Mouse (Mus musculus) intestine, embryonic 15.5 days (tissue): ENCODE measurements around the gene Bcam. TPM values are rescaled to one million over a fixed set of nuclear protein-coding genes. Genes with fewer than 3 reads are reported as not detected.
A peak's percentile ranks its signal among the peaks of the same experiment; 100 is the strongest.

Experiments used
- ATAC-seq: fragments of 200-750 bp; cut with Nextera tagmentation; 2 replicates; pipeline ENCODE4 v1.8.0; 2017; ENCODE audit warnings: moderate TSS enrichment, moderate library complexity
- H3K27ac ChIP-seq: fragments of 300-500 bp; sonication (generic); 2 replicates; pipeline ENCODE4 v1.5.1; 2015; ENCODE audit warnings: mild to moderate bottlenecking, inconsistent platforms
- H3K27me3 ChIP-seq: fragments of 300-500 bp; sonication (generic); replicated peaks from 2 replicates; pipeline ENCODE4 v1.6.1; 2015; ENCODE audit warnings: inconsistent platforms
- H3K36me3 ChIP-seq: fragments of 300-500 bp; sonication (generic); 2 replicates; pipeline ENCODE4 v1.6.1; 2015; ENCODE audit warnings: inconsistent platforms
- H3K4me1 ChIP-seq: fragments of 300-500 bp; sonication (generic); replicated peaks from 2 replicates; pipeline ENCODE4 v1.6.1; 2015; ENCODE audit warnings: inconsistent platforms
- H3K4me2 ChIP-seq: fragments of 300-500 bp; sonication (generic); replicated peaks from 2 replicates; pipeline ENCODE4 v1.6.1; 2015; ENCODE audit warnings: mild to moderate bottlenecking, inconsistent platforms
- H3K4me3 ChIP-seq: fragments of 300-500 bp; sonication (generic); replicated peaks from 2 replicates; pipeline ENCODE4 v1.5.1; 2015; ENCODE audit warnings: inconsistent platforms
- H3K9ac ChIP-seq: fragments of 300-500 bp; sonication (generic); 2 replicates; pipeline ENCODE4 v1.6.1; 2015; ENCODE audit warnings: inconsistent platforms
- H3K9me3 ChIP-seq: fragments of 300-500 bp; sonication (generic); 2 replicates; pipeline ENCODE4 v1.6.1; 2016; ENCODE audit warnings: inconsistent platforms
- WGBS: fragments of 180-500 bp; shearing (Covaris S2); methylation state at CpG from one replicate; pipeline ENCODE4 v1.1.7; 2015; 5-methylcytosine and 5-hydroxymethylcytosine counted together
- polyA plus RNA-seq: library from polyadenylated mRNA; unstranded; fragments of >200 nt; fragmentation: Nextera tagmentation; extraction: Ambion mirVana; gene quantifications from 2 replicates; pipeline ENCODE4 v1.2.1, GENCODE M21; 2015

Bcam gene
- polyA plus RNA-seq, 1 experiment from 2014 or later = 76.9 TPM

GRCm38 (mm10) chr7:19762283-19762682 is 8.5 kb downstream of the Bcam start:
- no peak overlapping the region for H3K9ac ChIP-seq
- no peak overlapping the region for H3K4me3 ChIP-seq
- WGBS = 62% methylated on average over 11 of the region's 11 CpGs
- ATAC-seq = no peak
- H3K9me3 ChIP-seq = no peaks in the 10 kb centered on the region
- 0 out of 2 replicates have a peak, but pooled peaks cover 4% of the 10 kb centered on the region for H3K4me1 ChIP-seq
- H3K27me3 ChIP-seq = no peaks in the 10 kb centered on the region
- no peak overlapping the region for H3K4me2 ChIP-seq
- H3K27ac ChIP-seq = no peak overlapping the region
- peaks cover 15% of the 10 kb centered on the region for H3K36me3 ChIP-seq

- Histone ChIP-seq H3K9ac (no peak overlapping the region), H3K4me3 (no peak overlapping the region), H3K27ac (no peak overlapping the region), H3K4me2 (no peak overlapping the region), H3K4me1 (peaks cover 13% of the 10 kb centered on the region; the same call in 1 of the 2 replicates), H3K9me3 (no peaks in the 10 kb centered on the region), H3K36me3 (peaks cover 15% of the 10 kb centered on the region), H3K27me3 (no peaks in the 10 kb centered on the region)
- 79% methylated on average over 13 of the region's 13 CpGs for WGBS
- ATAC-seq = no peak
These were observed 10.8 kb downstream of the Bcam start for GRCm38 (mm10) chr7:19760021-19760420.

GRCm38 (mm10) chr7:19758623-19759022 is 12.2 kb downstream of the Bcam start:
- Histone ChIP-seq H3K27me3 (no peaks in the 10 kb centered on the region), H3K27ac (no peak overlapping the region), H3K4me3 (no peak overlapping the region), H3K9me3 (no peaks in the 10 kb centered on the region), H3K4me1 (peaks cover 15% of the 10 kb centered on the region; the same call in 1 of the 2 replicates), H3K36me3 (peaks cover 8% of the 10 kb centered on the region), H3K4me2 (no peak overlapping the region), H3K9ac (no peak overlapping the region)
- WGBS = 86% methylated on average over 13 of the region's 13 CpGs
- no peak for ATAC-seq

- Histone ChIP-seq H3K27ac (peak overlapping the region; percentile 72), H3K4me1 (peaks cover 17% of the 10 kb centered on the region), H3K27me3 (no peaks in the 10 kb centered on the region), H3K9ac (no peak overlapping the region), H3K4me3 (no peak overlapping the region), H3K36me3 (peaks cover 8% of the 10 kb centered on the region), H3K9me3 (no peaks in the 10 kb centered on the region), H3K4me2 (peak overlapping the region; percentile 20; the same call in 1 of the 2 replicates)
- 63% methylated on average over 22 of the region's 24 CpGs for WGBS
- peak; percentile 57 for ATAC-seq
These were observed 14.7 kb downstream of the Bcam start for GRCm38 (mm10) chr7:19755851-19756786.

- no peaks in the 10 kb centered on the region for H3K27me3 ChIP-seq
- H3K9me3 ChIP-seq = no peaks in the 10 kb centered on the region
- peaks cover 8% of the 10 kb centered on the region for H3K36me3 ChIP-seq
- H3K4me1 ChIP-seq = peaks cover 24% of the 10 kb centered on the region
- no peak for ATAC-seq
- no peak overlapping the region for H3K4me3 ChIP-seq
- 79% methylated on average over 2 of the region's 2 CpGs for WGBS
- no peak overlapping the region for H3K4me2 ChIP-seq
- H3K27ac ChIP-seq = peak overlapping the region; percentile 72
- H3K9ac ChIP-seq = no peak overlapping the region
These were observed 15.8 kb downstream of the Bcam start for GRCm38 (mm10) chr7:19755008-19755407.

GRCm38 (mm10) chr7:19754065-19754464 is 16.8 kb downstream of the Bcam start:
- no peak for ATAC-seq
- WGBS = 75% methylated on average over 1 of the region's 1 CpGs
- peaks cover 8% of the 10 kb centered on the region for H3K36me3 ChIP-seq
- H3K27me3 ChIP-seq = no peaks in the 10 kb centered on the region
- no peak overlapping the region for H3K4me2 ChIP-seq
- H3K4me1 ChIP-seq = peaks cover 22% of the 10 kb centered on the region
- no peak overlapping the region for H3K4me3 ChIP-seq
- H3K9me3 ChIP-seq = no peaks in the 10 kb centered on the region
- peak overlapping the region; percentile 51; the same call in 1 of the 2 replicates for H3K27ac ChIP-seq
- no peak overlapping the region for H3K9ac ChIP-seq

- Histone ChIP-seq H3K4me1 (peaks cover 22% of the 10 kb centered on the region), H3K9me3 (no peaks in the 10 kb centered on the region), H3K4me3 (no peak overlapping the region), H3K4me2 (no peak overlapping the region), H3K9ac (no peak overlapping the region), H3K27me3 (no peaks in the 10 kb centered on the region), H3K36me3 (peaks cover 3% of the 10 kb centered on the region), H3K27ac (peak overlapping the region; percentile 51; the same call in 1 of the 2 replicates)
- 69% methylated on average over 7 of the region's 7 CpGs for WGBS
- ATAC-seq = no peak
These were observed 17.2 kb downstream of the Bcam start for GRCm38 (mm10) chr7:19753587-19753986.

- no peak overlapping the region for H3K4me2 ChIP-seq
- ATAC-seq = no peak
- H3K9me3 ChIP-seq = no peaks in the 10 kb centered on the region
- 79% methylated on average over 8 of the region's 8 CpGs for WGBS
- no peak overlapping the region for H3K27ac ChIP-seq
- H3K4me1 ChIP-seq = peaks cover 27% of the 10 kb centered on the region
- no peak overlapping the region for H3K9ac ChIP-seq
- no peaks in the 10 kb centered on the region for H3K36me3 ChIP-seq
- H3K27me3 ChIP-seq = no peaks in the 10 kb centered on the region
- no peak overlapping the region for H3K4me3 ChIP-seq
These were observed 18.2 kb downstream of the Bcam start for GRCm38 (mm10) chr7:19752652-19753051.

- peaks cover 35% of the 10 kb centered on the region for H3K4me1 ChIP-seq
- H3K9me3 ChIP-seq = no peaks in the 10 kb centered on the region
- 31% methylated on average over 4 of the region's 4 CpGs for WGBS
These were observed 19.8 kb downstream of the Bcam start for GRCm38 (mm10) chr7:19751070-19751383.

GRCm38 (mm10) chr7:19750217-19751069 is 20.4 kb downstream of the Bcam start, which contains the start of gene Nectin2:
TSS of gene Nectin2 (minus strand) at chr7:19750483.
- Histone ChIP-seq H3K9ac (peak within 1 kb of the TSS; percentile 91), H3K4me1 (peaks cover 41% of the 10 kb centered on the region), H3K27ac (peak within 1 kb of the TSS; percentile 97), H3K4me2 (peak within 1 kb of the TSS; percentile 78), H3K36me3 (no peaks in the 10 kb centered on the region), H3K27me3 (no peaks in the 10 kb centered on the region), H3K9me3 (no peaks in the 10 kb centered on the region), H3K4me3 (peak within 1 kb of the TSS; percentile 94)
- peak; percentile 75 for ATAC-seq
- 15% methylated on average over 19 of the region's 19 CpGs for WGBS

More at GRCm38 (mm10) chr7:19751070-19751383, 19.8 kb downstream of the Bcam start:
- Histone ChIP-seq H3K9ac (no peak overlapping the region), H3K27me3 (no peaks in the 10 kb centered on the region), H3K4me3 (no peak overlapping the region), H3K4me2 (peak overlapping the region; percentile 78; the same call in 1 of the 2 replicates), H3K36me3 (no peaks in the 10 kb centered on the region), H3K27ac (peak overlapping the region; percentile 63)
- no peak for ATAC-seq

GRCm38 (mm10) chr7:19749389-19750216 is 21.2 kb downstream of the Bcam start:
- peak; percentile 92 for ATAC-seq
- Histone ChIP-seq H3K27me3 (no peaks in the 10 kb centered on the region), H3K4me2 (peak overlapping the region; percentile 78), H3K36me3 (no peaks in the 10 kb centered on the region), H3K4me3 (peak overlapping the region; percentile 94), H3K9ac (peak overlapping the region; percentile 91), H3K9me3 (no peaks in the 10 kb centered on the region), H3K4me1 (peaks cover 45% of the 10 kb centered on the region), H3K27ac (peak overlapping the region; percentile 97)
- WGBS = under 1% methylated on average over 45 of the region's 46 CpGs
